In the genomic region with DNA sequence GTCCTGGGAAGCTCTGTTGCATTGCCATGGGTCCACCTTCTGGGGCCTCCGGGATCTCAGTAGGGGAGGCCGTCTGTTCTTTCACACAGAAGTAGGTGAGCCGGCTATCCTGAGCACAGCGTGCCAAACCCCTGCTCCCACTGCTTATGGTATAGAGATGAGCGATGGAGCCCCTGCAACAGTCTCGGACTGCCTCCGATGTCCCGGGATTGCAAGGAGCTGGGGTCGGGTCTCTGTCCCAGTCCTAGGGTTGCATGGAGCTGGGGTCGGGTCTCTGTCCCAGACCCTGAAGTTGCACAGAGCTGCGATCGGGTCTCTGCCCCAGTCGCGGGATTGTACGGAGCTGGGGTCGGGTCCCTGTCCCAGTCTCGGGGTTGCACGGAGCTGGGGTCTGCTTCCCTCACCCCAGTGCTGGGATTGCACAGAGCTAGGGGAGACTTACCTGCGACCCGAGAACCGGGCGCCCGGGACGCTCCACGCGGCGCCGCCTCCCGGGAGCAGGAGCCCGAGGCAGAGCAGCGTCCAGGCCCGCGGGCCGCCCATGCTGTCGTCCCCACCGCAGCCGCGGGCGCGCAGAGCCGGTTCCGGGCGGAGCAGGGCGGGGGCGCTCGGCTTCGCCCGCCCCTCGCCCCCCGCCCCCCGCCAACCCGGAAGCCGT, we compare ENCODE assay signal across 7 mouse cellular contexts. TPM values are rescaled to one million over a fixed set of nuclear protein-coding genes. Genes with fewer than 3 reads are reported as not detected.
DNase-seq lines count a peak whose midpoint lies in the region; ATAC-seq and TF ChIP-seq lines count a peak whose summit lies in the region.

A gene (minus strand): TSS at position 578 of the 658 bp plus-strand sequence.

- no peaks in the 10 kb centered on the region for H3K4me1 ChIP-seq in heart, postnatal 0 days (ENCODE audit: control insufficient read depth, insufficient read depth)
- peaks cover 46% of the 10 kb centered on the region for H3K4me1 ChIP-seq in limb, embryonic 15.5 days
- H3K4me1 ChIP-seq in neural tube, embryonic 11.5 days (ENCODE audit: control insufficient read depth, insufficient read depth, low read length), result peaks cover 25% of the 10 kb centered on the region

- peak within 1 kb of the TSS; percentile 56 for H3K9ac ChIP-seq in heart, postnatal 0 days (replicated peaks; ENCODE audit: low read depth, low read length)
- H3K9ac ChIP-seq in limb, embryonic 15.5 days, result peak within 1 kb of the TSS; percentile 65
- H3K9ac ChIP-seq in neural tube, embryonic 11.5 days (ENCODE audit: low read length), result peak within 1 kb of the TSS; percentile 79

- ATAC-seq in heart, postnatal 0 days (ENCODE audit: insufficient read depth, low read depth), result peak; percentile 29; the same call in 1 of the 2 replicates
- ATAC-seq in limb, embryonic 15.5 days (ENCODE audit: insufficient number of reproducible peaks, low FRiP score, low TSS enrichment, low read depth), result peak; percentile 20; the same call in 1 of the 2 replicates
- ATAC-seq in neural tube, embryonic 11.5 days (ENCODE audit: insufficient read depth, low FRiP score, low TSS enrichment), result peak; percentile 36; the same call in 1 of the 2 replicates

- peak within 1 kb of the TSS; percentile 22; the same call in 1 of the 2 replicates for H3K27ac ChIP-seq in heart, postnatal 0 days (ENCODE audit: low read depth)
- no peak within 1 kb of the TSS for H3K27ac ChIP-seq in limb, embryonic 15.5 days
- H3K27ac ChIP-seq in neural tube, embryonic 11.5 days (ENCODE audit: low read depth, low read length), result no peak within 1 kb of the TSS

- H3K36me3 ChIP-seq in heart, postnatal 0 days (replicated peaks; ENCODE audit: control insufficient read depth, insufficient read depth, low read length), result no peaks in the 10 kb centered on the region
- no peaks in the 10 kb centered on the region for H3K36me3 ChIP-seq in limb, embryonic 15.5 days
- H3K36me3 ChIP-seq in neural tube, embryonic 11.5 days (ENCODE audit: control insufficient read depth, insufficient read depth, low read length), result no peaks in the 10 kb centered on the region

- peak within 1 kb of the TSS; percentile 77 for H3K4me2 ChIP-seq in heart, postnatal 0 days (ENCODE audit: low read depth, low read length)
- peak within 1 kb of the TSS; percentile 93 for H3K4me2 ChIP-seq in limb, embryonic 15.5 days
- peak within 1 kb of the TSS; percentile 91 for H3K4me2 ChIP-seq in neural tube, embryonic 11.5 days (ENCODE audit: low read depth)

- WGBS in heart, postnatal 0 days, result 2% methylated on average over 40 of the region's 53 CpGs
- under 1% methylated on average over 45 of the region's 53 CpGs for WGBS in limb, embryonic 15.5 days
- WGBS in neural tube, embryonic 11.5 days, result 0% methylated on average over 43 of the region's 53 CpGs

- H3K9me3 ChIP-seq in heart, postnatal 0 days (replicated peaks; ENCODE audit: control insufficient read depth, low read length), result no peaks in the 10 kb centered on the region
- H3K9me3 ChIP-seq in limb, embryonic 15.5 days, result no peaks in the 10 kb centered on the region
- no peaks in the 10 kb centered on the region for H3K9me3 ChIP-seq in neural tube, embryonic 11.5 days (ENCODE audit: control insufficient read depth, low read length)

- no peak for TF ChIP-seq EP300 in heart, postnatal 0 days (IDR thresholded peaks at IDR 0.05; ENCODE audit: low read depth)

- peak within 1 kb of the TSS; percentile 51 for H3K4me3 ChIP-seq in heart, postnatal 0 days (ENCODE audit: low read depth, low read length)
- H3K4me3 ChIP-seq in limb, embryonic 15.5 days, result peak within 1 kb of the TSS; percentile 60
- peak within 1 kb of the TSS; percentile 58 for H3K4me3 ChIP-seq in neural tube, embryonic 11.5 days (ENCODE audit: low read depth, low read length)

- peaks cover 19% of the 10 kb centered on the region; the same call in 1 of the 2 replicates for H3K27me3 ChIP-seq in heart, postnatal 0 days (ENCODE audit: control insufficient read depth, insufficient read depth, low read length)
- 0 out of 2 replicates have a peak, but pooled peaks cover 7% of the 10 kb centered on the region for H3K27me3 ChIP-seq in limb, embryonic 15.5 days
- 0 out of 2 replicates have a peak, but pooled peaks cover 2% of the 10 kb centered on the region for H3K27me3 ChIP-seq in neural tube, embryonic 11.5 days (ENCODE audit: control insufficient read depth, insufficient read depth, low read length)

- peak; percentile 48 for DNase-seq in ovary, postnatal 36 days (ENCODE audit: low spot score)
- DNase-seq in ovary, postnatal 14 days (ENCODE audit: low spot score), result no peak
- DNase-seq in embryo, embryonic 10.5 days (ENCODE audit: low spot score), result peak; percentile 57
- DNase-seq in heart, postnatal 0 days (ENCODE audit: low spot score), result no peak
- peak; percentile 68 for DNase-seq in neural tube, embryonic 11.5 days (ENCODE audit: low spot score)
- DNase-seq in cerebellum, adult 8-10 months, result no peak

- TF ChIP-seq CTCF in heart, postnatal 0 days (IDR thresholded peaks at IDR 0.05; ENCODE audit: low read depth), result no peak

RNA-seq across cellular contexts. Expression of the gene that starts here (rescaled TPM):
- total RNA-seq in heart, postnatal 0 days (2014; rRNA removed; ENCODE audit: low replicate concordance), result 1.7 and 8.5 TPM in 2 replicates
- 4.4 and 5.8 TPM in 2 replicates for polyA plus RNA-seq in heart, postnatal 0 days (2015; fragmentation: Nextera tagmentation; extraction: Ambion mirVana)
- polyA plus RNA-seq in limb, embryonic 15.5 days (2015; fragmentation: Nextera tagmentation; extraction: Ambion mirVana), result 39.1 and 41.0 TPM in 2 replicates
- polyA plus RNA-seq in neural tube, embryonic 11.5 days (2014; fragmentation: Nextera tagmentation; extraction: Ambion mirVana), result 33.9 and 37.7 TPM in 2 replicates

Comparison
In these comparisons a context has a peak if more than half of its experiments do, and no peak if none do; other contexts are left out.
1. DNase-seq: peak in ovary, postnatal 36 days (single experiment), embryo, embryonic 10.5 days (single experiment) and neural tube, embryonic 11.5 days (single experiment); none in ovary, postnatal 14 days (single experiment), heart, postnatal 0 days (single experiment) and cerebellum, adult 8-10 months (single experiment).
2. Peak in every context shown above with its lines, with median percentiles within 50 percentile points of each other: ATAC-seq, H3K4me2 ChIP-seq, H3K4me3 ChIP-seq and H3K9ac ChIP-seq.